Mouse (Mus musculus) MEL (cell line): Measurements from ENCODE around the gene Immp2l.

Experiments
- BHLHE40 ChIP-seq: IDR thresholded peaks from 2 replicates; pipeline ENCODE4 v1.6.1; 2012; ENCODE audit warnings: low read depth, mild to moderate bottlenecking, inconsistent platforms, low read length, improper control_type of control experiment, borderline replicate concordance
- EP300 ChIP-seq, 2 experiments: IDR thresholded peaks; 2 replicates each; pipeline ENCODE4 v1.6.1; 2011; ENCODE audit warnings: improper control_type of control experiment in 2 of 2, low read length in 2 of 2, low read depth in 1 of 2, mild to moderate bottlenecking in 1 of 2
- MAFK ChIP-seq: IDR thresholded peaks from 2 replicates; pipeline ENCODE4 v1.6.1; 2011; ENCODE audit warnings: low read depth, mild to moderate bottlenecking, low read length, improper control_type of control experiment, borderline replicate concordance
- MYC ChIP-seq: IDR thresholded peaks from 2 replicates; pipeline ENCODE4 v1.6.1; 2011; ENCODE audit warnings: low read depth, mild to moderate bottlenecking, low read length, improper control_type of control experiment, moderate library complexity
- POLR2A ChIP-seq, 2 experiments: IDR thresholded peaks; 2 replicates each; pipeline ENCODE4 v1.6.1; 2011 to 2012; ENCODE audit warnings: low read length in 2 of 2, mild to moderate bottlenecking in 2 of 2, control low read depth in 1 of 2, improper control_type of control experiment in 1 of 2, low read depth in 1 of 2, moderate library complexity in 1 of 2; ENCODE audit not compliant: control insufficient read depth in 1 of 2, insufficient read depth in 1 of 2, poor library complexity in 1 of 2
- POLR2AphosphoS5 ChIP-seq: IDR thresholded peaks from 2 replicates; pipeline ENCODE4 v1.6.1; 2012; ENCODE audit warnings: low read depth, borderline replicate concordance, mild to moderate bottlenecking, inconsistent platforms, low read length, moderate library complexity, mixed read lengths

DNA sequence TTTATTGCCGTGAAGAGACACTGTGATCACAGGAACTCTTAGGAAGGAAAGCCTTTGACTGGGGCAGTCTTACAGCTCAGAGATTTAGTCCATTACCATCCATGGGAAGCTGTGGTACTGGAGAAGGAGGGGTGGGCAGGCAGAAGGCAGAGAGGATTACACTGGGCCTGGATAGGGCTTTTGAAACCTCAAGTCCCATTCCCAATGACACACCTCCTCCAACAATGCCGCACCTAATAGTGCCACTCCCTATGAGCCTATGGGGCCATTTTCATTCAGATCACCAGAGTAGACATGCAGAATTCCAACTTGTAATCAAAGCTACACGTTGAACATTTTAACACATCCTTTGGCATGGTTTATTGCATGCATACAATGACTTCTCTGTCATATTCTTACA, 29.0 kb downstream of the Immp2l start:
- TF ChIP-seq BHLHE40 (no peak), MYC (no peak), POLR2AphosphoS5 (no peak), MAFK (no peak), EP300 (IDR thresholded peaks at IDR 0.05; ENCODE audit: low read depth in 1 of 2, low read length in 2 of 2) (no peak), POLR2A (IDR thresholded peaks at IDR 0.05; ENCODE audit: control insufficient read depth in 1 of 2, insufficient read depth in 1 of 2, low read depth in 1 of 2, low read length in 2 of 2, poor library complexity in 1 of 2) (no peak)
